Mouse (Mus musculus) heart, adult 11 months (tissue): ENCODE measurements at regions not wholly inside any gene's neighbourhood (a gene's known extent, or its start where the extent isn't known, plus 50 kb on each side); places are given as distances from the start of the nearest gene placed in this dataset.
"Not testable (repeated sequence)": the region's sequence is repeated elsewhere in the genome, so short reads cannot be mapped to it uniquely, and the experiment has no call there.

ENCODE experiments used
- DNase-seq: peaks from one replicate; pipeline ENCODE4 v3.0.0; 2022

DNA sequence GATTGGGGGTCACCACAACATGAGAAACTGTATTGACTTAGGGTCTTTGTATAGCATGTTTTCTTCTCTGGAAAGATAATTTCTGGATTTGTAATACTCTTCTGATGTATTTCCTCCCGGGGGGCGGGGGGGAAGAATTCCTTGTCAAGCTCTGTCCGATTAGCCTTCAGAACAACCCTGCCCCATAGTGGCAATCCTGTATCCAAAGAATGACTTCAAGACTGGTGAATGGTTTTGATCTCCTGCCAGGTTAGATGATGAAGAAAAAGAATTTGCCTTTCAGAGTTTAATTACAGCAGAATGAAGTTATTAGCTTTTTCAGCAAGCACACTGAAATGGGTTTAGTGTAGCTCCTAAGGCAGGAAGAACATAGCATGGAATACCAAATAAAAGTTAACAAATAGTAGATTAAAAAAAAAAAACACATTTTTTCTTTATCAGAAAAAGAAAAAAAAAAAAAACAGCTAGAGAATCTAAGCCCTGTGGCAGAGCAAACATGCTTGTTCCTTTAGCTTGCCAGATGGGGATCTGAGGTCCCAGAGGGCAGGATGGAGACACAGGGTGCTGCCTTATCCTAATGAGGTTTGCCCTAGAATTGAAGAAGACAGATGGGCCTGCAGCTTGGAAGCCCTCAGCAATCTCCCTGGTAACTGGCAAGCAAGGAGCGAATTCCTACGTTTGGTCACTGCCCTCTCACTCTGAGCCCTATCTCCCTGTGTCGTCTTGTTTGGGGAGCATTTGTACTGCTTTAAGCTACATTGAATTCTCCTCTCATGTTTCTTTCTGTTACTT lies 280.9 kb upstream of the Gm9972 start:
- DNase-seq, result no peak

DNA sequence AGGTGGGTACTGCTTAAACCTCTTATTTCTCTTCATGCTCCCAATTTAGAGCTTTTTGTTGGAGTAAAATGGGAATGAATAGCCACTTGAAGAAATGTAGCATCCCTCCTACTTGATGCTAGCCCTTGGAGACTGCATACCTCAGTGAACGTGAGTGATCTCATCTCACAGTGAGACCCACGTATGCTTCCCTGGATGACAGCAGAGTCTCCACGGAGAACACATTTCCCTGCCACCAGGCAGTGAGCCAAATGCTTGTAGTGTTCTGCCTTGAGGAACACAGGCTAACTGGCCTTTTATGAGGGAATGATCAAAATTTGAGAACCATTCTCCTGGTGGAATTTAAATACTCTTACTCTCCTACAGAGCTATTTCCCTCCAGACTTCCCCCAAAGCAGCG lies 280.1 kb upstream of the Gm9972 start:
- no peak for DNase-seq

DNA sequence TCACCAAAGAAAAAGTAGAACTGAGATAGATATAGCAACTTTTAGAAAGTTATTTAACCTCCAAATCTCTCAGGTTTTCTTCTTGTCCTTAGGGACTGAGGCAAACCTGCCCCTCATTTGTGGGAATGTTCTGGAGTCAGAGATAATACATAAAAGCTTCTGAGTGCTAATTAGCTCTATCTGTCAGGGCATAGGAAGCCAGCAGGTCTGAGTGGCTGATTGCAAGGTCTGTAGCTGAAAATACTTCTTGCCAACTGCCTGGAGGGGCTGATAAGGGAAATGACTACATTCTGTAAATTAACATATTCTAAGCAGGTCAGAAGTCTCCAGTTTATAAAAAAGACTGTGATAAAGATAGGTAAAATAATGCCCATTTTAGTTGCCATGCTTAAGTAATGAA lies 270.3 kb upstream of the Gm9972 start:
- DNase-seq, result no peak

DNA sequence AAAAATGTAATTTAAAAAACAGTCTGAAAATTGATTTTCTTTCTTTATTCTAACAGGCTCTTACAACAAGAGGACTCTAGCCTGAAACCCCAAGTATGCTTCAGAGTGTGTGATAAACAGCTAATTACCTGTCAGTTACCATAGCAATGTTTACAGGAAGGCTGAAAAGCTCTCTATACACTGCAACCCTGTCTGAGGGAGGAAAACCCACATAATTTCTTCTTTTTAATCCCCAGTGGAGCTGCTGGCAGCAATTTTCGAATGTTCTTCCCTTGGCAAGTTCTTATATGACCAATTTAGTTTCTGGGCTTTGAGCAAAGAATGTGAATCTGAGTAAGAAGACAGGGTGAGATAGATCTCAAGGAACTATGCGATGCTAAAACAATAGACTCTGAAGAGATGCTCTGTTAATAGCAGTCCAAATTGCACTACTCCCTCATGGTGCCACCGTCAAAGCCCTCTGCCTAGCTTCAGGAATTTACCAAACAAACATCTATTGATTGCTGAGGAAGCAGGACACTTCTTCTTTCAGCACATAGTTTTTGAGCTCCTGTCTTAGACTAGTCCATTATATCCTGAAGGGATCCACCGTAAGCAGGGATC lies 260.4 kb upstream of the Gm9972 start:
- DNase-seq, result no peak

DNA sequence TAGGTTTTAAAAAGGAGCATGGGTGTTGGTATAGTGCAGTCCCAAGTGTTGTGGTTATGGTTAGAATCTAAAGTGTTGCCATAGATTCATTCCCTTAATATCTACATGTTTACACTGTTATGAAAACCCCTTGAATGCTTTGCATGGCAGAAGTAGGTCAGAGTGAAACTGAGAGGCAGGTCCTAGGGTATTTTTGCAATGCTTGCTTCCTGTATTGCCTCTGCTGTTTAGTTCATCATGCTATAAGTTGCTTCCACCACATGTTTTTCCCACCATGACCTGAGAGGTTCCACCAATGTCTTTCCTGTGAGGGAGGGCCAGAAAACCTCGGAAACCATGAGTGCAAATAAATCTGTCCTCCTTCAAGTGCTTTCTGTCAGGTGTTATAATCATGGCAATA lies 224.1 kb upstream of the Gm9972 start:
- DNase-seq, result no peak

DNA sequence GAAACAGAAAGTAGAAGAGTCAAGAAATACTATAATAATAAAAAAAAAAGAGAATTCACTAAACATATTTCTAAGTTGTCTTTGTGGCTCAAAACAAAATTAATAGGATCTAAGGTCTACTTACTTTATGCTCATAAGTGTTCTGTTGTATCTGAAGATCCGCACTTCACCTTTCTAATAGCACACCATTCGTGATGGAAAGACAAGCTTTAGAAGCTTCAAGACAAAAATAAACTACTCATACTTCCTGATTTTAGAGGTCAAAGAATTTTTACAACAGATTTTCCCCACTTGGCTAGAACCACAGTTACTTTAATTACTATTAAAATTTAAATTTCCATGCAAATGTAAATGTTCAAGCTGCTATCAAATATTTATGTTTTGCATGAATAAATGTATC lies 219.8 kb upstream of the Gm9972 start:
- no peak for DNase-seq

DNA sequence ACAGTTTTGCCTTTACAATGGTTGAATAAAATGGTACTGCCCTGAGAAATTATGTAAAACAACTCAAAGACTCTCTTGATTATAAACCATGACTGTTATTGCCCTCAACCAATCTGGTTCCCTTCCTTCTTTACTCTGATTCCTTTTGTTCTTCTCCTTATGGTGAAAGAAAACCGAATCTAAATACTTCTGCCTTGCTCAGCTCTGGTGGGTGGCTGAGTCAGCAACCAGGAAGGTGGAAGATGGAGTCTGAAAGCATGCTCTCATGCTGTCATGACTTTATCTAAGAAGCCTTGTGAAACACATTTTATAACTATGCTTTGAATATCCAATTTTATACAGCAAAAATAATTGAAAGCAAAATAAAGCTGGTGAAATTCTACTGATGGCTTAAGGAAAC lies 212.7 kb upstream of the Gm9972 start:
- DNase-seq, result no peak

DNA sequence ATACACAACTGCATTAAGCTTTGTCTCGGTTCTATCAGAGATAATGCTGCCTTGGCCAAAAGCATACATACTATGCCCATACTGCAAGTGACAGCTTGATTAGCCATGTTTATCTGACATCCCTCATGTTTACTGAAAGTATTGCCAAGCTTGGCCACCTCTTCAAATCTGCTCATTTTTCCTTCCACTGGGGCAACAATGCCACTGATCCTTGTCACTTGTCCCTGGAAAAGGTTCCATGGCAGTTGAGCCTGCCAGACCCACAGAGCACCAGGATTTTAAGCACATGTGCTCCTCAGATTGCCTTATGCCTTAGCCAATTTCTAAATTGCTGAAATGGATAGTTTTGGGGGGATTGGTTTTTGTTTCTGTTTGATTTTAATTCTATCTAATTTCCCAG lies 189.8 kb upstream of the Gm9972 start:
- DNase-seq, result no peak

DNA sequence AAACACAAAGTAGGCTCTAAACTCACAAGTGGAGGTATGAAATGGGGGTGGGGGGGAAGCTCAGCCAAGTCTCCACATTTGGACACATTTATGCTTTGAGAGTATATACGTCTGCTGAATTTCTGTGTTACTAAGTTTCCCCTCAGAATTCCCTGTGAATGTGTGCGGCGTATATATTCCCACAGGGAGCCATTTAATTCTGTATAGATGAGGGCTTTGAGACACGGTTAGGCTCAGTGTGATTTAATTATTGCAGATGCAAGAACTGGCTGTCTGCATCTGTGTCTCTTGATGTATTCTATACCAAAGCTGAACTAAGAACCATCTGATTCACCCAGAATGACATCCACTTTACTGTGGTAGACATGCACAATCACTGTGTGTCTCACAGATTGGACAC lies 181.1 kb upstream of the Gm9972 start:
- no peak for DNase-seq

DNA sequence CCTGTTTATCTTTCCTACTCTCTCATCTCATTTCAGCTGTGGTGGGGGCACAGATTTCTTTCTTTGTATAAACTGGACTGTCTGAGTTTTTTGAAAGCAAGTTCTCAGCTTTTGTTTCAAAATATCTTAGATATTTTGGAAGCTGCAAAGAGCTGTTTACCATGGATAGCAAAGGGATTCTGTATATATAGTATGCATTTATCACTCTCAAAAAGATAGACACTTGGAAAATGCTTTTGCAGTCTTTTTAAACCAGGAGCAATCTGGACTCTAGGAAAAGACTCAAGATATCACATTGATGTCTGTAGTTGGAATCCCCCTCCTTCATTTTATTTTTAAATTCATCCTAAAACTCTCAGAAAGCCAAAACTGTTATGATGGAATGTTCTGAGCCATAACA lies 177.9 kb upstream of the Gm9972 start:
- no peak for DNase-seq

DNA sequence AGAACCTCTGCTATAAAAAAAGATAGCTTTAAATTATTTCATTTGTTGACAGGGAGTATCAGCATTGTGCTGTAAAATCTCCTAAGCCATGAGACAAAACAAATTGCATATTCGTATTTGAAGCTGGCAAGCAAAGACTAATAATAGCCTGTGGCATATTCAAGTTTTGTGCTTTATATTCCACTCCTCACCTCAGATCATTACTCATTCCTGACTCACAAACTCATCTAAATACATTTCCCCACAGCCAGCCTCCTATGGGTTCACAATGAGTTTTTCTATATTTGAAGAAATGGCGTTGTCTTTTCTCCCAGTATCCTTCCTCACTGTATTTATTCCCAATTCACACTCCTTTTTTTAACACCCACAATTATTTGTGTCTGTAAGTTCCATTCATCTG lies 161.5 kb upstream of the Gm9972 start:
- DNase-seq, result no peak

DNA sequence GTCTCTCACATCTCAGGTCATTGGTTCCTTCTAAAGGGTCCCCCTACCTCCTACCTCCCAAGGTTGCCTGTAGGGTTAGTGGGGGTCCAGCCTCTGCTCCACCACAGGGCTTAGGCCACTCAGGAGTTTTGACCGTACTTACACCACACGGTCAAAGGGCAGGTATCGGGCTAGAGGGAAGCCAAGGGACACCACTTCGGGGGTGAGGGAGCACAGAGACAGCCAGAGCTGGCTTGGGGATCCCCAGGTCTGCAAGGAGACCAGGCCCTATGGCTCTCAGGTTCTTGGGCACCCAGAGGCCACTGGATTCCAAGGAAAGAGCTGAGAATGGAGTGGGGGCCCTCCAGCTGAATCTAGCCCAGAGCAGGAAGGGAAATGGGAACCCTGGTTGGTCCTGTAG lies 135.5 kb upstream of the Gm9972 start:
- DNase-seq, result peak; percentile 73

DNA sequence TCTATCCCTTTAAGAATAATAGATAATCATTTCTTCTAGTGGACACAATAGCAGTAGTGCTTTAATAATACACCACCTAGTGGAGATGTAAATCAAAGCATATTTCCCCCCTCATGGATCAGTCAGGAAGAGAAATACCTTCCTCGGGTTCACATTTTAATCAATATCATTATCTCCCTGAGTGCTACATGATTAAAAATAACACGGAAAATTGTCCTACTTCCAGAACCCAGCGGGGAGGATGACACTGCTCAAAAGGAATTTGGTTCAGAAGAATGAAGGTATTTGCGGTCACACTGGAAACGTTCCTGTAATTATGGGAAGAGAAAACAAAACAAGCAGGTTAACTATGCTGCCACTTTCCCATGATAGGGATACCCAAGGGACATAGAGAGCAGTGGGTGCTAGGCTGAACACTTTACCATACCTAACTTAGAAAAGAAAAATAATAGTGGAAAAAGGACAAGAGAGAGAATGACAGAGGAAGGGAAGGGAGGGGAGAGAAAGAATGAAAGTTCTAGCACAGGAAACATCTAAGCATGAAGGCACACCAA lies 132.0 kb upstream of the Gm9972 start:
- no peak for DNase-seq

DNA sequence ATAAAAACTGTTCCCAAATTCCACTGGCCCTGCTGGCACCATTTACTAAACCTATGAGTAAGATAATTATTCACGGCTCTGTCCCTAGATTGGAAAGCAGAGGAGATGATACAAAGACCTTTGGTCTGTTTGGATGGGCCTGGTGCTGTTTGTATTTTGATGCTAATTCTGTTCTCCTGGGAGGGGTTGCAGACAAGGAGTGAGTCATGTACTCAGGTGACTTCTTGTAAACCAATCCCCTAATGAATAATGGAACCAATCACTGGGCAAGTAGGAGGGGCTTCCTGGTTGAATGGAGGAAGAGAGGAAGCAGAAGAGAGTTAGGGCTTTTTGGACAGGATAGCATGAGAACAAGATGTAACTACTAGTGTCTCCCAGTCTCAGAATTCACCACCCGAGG lies 130.0 kb upstream of the Gm9972 start:
- no peak for DNase-seq

DNA sequence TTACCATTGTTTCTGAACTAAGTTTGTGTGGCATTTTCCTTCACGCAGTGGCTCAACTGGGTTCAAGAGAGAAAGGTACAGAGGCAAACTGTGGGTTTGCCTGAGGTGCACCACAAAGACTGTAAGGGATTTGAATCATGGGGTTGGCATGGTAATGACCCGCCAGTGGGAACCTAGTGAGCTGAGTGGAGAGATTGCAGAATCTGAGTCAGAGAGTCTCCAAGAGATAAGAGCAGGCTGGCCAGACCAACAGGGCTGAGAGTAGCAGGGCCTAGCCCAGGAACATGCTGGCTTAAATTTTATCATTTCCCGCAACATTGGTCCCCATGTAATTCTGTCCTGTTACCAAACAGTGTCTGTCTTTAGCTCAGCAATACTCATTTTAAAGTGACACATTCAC lies 129.5 kb upstream of the Gm9972 start:
- DNase-seq, result no peak

DNA sequence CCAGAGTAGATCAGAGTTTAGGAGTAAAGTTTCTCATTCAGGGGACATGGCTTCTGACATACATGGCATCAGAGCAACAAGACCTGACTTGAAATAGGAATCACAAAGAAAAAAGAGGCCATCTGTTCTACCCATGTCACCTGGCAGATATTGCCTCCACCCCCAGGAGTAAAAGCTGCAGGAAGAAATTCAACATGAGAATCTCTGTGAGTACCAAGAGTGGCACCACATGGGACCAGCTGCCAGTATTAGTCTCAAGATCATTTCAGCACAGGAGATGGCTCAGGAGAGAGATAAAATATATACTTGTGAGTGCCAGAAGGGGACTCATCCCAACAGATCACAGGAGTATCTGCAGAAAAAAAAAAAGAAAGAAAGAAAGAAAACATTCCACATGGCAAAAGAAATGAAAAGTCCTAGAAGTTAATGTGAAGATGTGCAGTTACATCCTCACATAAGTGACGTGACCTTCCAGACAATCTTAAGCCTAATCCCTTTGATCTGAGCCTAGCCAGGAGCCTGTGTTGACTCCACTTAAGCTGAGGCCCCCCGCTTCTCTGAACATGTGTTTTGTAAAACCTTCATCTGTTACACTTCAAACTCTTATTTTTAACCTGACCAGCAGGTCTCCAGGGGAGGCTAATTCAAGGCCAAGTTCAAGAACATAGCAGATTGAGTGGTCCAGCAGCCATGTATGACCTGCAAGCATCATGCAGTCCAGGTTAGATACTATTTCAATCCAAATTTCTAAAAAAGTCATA lies 118.9 kb upstream of the Gm9972 start:
- DNase-seq, result no peak

DNA sequence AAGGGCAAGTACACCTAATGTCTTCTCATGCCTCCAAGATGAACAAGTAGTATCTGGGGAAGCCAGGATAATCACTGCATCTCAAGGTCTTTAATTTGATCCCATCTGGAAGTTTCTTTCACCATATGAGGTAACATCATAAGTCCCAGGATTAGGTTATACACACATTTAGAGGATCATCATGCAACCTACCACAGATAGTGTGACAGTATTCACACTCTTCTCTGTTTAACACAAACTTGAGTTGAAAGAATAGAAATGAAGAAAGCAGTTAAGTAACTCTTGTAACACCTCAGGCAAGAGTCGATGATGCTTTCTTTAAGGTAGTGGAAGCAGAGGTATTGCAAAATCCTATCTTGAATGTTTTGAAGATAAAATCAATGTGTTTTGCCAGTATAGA lies 116.3 kb upstream of the Gm9972 start:
- no peak for DNase-seq

DNA sequence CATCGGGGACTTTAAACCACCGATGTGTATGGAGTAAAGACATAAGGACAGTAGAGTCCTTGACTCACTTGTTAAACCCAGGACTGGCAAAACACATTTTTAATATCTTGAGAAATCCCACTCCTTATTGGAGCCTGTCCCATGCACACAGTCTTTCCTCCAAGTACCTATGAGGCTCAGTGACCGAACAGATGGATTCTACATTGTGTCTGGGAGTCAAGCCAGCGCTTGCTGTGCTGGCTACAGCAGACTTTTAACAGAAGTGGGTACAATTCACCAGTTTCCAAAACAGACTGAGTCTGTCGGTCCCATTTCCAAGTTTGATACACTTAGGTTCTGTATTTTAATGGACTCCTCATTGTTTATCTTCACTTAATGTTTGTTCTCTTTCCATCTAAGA lies 108.4 kb upstream of the Gm9972 start:
- DNase-seq, result no peak

DNA sequence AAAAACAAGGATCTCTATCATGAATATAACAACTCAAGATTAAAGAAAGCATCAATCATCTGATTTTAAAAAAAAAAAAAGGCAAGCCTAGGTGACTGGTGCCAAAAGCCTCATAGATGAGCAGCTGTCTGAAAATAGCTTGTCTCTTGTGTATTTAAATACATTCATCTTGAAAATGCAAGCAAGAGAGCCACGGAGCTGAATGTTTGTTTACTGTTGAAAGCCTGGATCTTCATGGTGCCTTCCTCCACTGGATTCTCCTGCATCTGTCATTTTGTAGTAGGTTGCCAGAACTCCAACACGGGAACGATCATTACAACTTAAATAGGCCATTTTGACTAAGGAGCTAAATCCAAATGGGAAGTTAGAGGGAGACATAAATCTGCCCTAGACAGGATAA lies 106.6 kb upstream of the Gm9972 start:
- DNase-seq, result no peak

DNA sequence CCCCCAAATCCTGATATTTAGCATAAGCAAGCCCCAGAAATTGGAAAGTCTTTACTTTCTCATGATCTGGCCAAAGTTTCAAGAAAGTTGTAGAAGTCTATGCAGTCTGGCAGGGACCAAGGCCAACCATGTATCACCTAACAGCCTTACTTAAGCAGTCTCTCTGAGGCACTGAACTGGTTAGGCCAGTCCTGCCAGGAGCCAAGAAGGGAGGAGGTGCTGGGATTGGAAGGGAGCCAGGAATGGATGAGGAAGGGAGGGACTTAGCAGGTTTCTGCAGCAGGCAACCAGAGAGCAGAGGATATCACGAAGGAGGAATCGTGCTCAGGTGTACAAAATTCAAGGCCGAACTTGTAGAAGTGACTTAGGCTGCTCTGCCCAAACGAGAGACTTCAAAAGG lies 96.3 kb upstream of the Gm9972 start:
- DNase-seq, result not testable (repeated sequence)

DNA sequence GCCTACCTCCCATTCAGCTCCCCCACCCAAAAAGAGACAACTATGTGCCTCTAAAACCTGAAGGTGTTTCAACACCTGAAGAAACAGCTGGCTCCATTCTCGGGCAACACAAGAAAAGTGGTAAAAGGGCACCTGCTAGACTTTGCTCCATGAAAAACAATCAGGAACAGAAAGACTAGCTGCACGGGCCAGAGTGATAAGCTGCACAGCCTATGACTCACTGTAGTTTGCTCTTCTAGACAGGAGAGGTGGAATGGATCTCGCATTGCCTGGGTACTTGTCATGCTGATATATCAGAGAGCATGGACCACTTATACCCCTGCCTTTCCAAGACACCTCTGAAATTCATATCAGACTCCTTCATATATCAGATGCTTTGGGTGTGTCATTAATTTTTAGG lies 94.0 kb upstream of the Gm9972 start:
- peak; percentile 16 for DNase-seq

DNA sequence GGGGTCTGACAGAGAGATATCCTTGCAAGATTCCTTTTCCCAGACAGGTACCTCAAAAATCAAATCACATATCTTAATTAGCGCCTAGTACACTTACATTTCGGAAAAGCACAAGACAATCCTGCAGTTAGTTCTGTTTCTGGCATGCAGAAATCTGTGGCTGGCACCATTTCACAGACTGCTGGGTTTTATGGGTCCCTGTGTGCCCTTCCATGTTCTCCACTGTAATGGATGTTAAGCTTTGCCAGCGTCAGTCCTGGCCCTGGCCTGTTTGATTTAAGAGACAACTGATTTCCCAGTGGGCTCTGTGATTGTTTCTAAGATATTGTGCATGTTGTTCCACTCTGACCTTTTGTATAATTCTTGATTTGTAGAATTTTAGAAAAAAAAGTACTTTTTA lies 93.3 kb upstream of the Gm9972 start:
- DNase-seq, result no peak

DNA sequence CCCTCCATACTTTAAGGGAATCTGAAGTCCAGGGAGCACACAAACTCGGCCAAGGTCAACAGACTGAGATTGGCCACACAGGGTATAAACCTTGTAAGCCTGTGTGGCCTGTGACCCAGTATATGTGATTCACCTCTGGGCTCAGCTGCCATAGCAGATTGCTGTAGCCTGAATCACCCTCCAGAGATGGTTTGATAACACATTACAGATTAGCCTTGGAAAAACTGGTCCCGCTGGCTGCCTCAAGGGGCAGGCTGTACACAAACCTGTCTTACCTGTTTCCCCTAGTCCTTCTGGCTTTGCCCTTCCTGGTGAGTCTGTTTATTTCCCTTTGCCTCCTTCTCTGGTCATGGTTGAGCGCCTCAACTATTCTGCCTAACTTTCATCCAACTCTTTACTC lies 91.0 kb upstream of the Gm9972 start:
- DNase-seq, result no peak

DNA sequence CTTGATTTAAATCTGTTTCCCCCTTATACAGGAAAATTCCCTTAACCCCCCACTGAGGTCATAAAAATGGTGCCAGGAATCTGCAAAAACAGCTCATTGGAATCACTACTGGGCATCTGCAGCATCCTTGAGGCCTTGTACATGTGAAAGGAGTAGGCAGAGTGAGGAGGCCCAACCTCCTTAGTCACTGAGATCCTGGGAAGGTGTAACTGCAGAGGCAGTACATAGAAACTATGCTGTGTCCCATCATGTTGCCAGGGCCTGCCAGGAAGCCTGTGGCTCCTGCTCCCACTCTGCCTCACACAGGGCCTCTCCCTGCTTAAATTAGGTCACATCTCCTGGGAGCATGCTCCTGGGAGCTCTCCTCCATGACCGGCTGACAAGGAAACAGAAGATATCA lies 85.7 kb upstream of the Gm9972 start:
- DNase-seq, result no peak
